Mouse (Mus musculus): ENCODE results near the gene Tspear. TPM values are rescaled to one million over a fixed set of nuclear protein-coding genes. Genes with fewer than 3 reads are reported as not detected.
"Not testable (repeated sequence)": the region's sequence is repeated elsewhere in the genome, so short reads cannot be mapped to it uniquely, and the experiment has no call there.

Tspear gene
- total and polyA plus RNA-seq, 2 experiments = 0.09 to 0.12 TPM

DNA sequence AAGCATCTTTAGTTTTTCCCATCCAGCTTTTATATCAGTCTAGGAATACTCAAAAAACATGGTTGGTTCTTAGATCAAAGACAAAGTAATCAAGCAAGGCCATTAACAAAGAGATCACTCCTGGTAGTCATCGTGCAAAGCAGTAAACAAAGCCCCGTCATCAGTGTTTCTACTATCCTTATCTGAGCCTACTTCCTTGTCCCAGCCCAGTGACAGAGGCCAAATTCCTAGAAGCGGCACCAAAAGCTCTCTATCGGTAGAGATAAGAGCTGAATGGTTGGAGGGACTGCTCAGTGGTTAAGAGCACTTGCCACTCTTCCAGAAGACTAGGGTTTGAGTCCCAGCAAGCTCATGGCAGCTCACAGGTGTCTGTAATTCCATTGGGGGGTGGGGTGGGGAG lies 14.8 kb upstream of the Tspear start:
- H3K27ac ChIP-seq (replicated peaks; ENCODE audit: insufficient read depth, low read depth, low read length) = no peak overlapping the region

DNA sequence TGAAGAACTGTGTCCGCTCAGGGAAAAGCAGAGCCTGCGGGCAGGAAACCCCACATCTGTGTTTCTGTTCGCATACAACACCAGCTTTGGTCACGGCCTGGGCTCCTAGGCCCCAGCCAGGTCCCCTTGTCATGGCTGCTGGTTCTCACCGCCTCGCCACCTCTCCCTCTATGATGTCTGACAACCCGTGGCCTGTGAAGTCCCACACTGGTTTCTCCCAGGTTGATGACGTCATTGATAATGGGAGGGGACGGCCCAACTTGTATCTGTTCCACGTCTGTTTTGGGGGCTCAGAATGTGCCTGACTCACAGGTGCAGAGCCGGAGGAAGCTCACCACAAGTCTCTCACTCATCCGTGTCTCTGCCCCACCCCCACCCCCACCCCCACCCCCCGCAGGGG lies 12.6 kb upstream of the Tspear start:
- Histone ChIP-seq H3K4me1 (ENCODE audit: control insufficient read depth, insufficient read depth, low read length) (no peaks in the 10 kb centered on the region), H3K4me3 (ENCODE audit: insufficient read depth, low read depth, low read length) (no peak overlapping the region), H3K9ac (ENCODE audit: low read depth, low read length) (no peak overlapping the region), H3K27ac (replicated peaks; ENCODE audit: insufficient read depth, low read depth, low read length) (no peak overlapping the region), H3K36me3 (ENCODE audit: control insufficient read depth, insufficient read depth, low read length) (no peaks in the 10 kb centered on the region), H3K79me2 (ENCODE audit: control insufficient read depth, insufficient read depth, low read length) (no peaks in the 10 kb centered on the region), H3K27me3 (ENCODE audit: control insufficient read depth, insufficient read depth, low read length) (0 out of 2 replicates have a peak, but pooled peaks cover 4% of the 10 kb centered on the region)
- 68% methylated on average over 13 of the region's 13 CpGs for WGBS
- no peak for DNase-seq (ENCODE audit: extremely low read depth, low read depth, low spot score)
- TF ChIP-seq POLR2A (IDR thresholded peaks at IDR 0.05; ENCODE audit: extremely low read depth, insufficient read depth, low read length) (no peak), CTCF (IDR thresholded peaks at IDR 0.05; ENCODE audit: low read depth, low read length) (no peak)

More for the DNA sequence above, 14.8 kb upstream of the Tspear start:
- Histone ChIP-seq H3K36me3 (ENCODE audit: control insufficient read depth, insufficient read depth, low read length) (no peaks in the 10 kb centered on the region), H3K79me2 (ENCODE audit: control insufficient read depth, insufficient read depth, low read length) (no peaks in the 10 kb centered on the region), H3K9ac (ENCODE audit: low read depth, low read length) (no peak overlapping the region), H3K27me3 (ENCODE audit: control insufficient read depth, insufficient read depth, low read length) (no peaks in the 10 kb centered on the region), H3K4me3 (ENCODE audit: insufficient read depth, low read depth, low read length) (no peak overlapping the region), H3K4me1 (ENCODE audit: control insufficient read depth, insufficient read depth, low read length) (no peaks in the 10 kb centered on the region)
- no peak for DNase-seq (ENCODE audit: extremely low read depth, low read depth, low spot score)
- 30% methylated on average over 4 of the region's 4 CpGs for WGBS
- TF ChIP-seq POLR2A (IDR thresholded peaks at IDR 0.05; ENCODE audit: extremely low read depth, insufficient read depth, low read length) (no peak), CTCF (IDR thresholded peaks at IDR 0.05; ENCODE audit: low read depth, low read length) (no peak)

DNA sequence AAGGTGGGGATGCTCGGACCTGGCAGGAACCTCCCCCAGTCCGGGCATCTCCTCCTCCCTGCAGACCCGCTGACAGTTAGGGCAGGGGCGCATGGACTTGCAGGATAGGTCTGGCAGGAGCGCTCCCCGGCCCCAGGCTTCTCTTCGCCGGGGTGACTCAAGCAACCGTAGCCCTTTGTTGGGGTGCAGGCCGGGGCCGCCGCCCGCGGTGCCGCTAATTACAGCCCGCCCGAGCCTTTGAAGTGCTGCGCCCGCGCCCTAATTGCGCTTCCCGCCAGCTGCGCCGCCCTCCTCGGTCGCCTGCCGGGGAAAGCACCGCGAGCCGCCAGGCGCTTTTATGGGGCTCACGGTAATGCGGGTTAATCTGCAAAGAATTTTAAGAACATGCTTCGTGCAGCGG lies 8.8 kb upstream of the Tspear start:
- no peak overlapping the region for H3K9ac ChIP-seq (ENCODE audit: low read depth, low read length)
- no peaks in the 10 kb centered on the region for H3K36me3 ChIP-seq (ENCODE audit: control insufficient read depth, insufficient read depth, low read length)
- H3K27ac ChIP-seq (replicated peaks; ENCODE audit: insufficient read depth, low read depth, low read length) = no peak overlapping the region
- no peak overlapping the region for H3K4me3 ChIP-seq (ENCODE audit: insufficient read depth, low read depth, low read length)
- WGBS = 3% methylated on average over 35 of the region's 35 CpGs
- TF ChIP-seq CTCF (IDR thresholded peaks at IDR 0.05; ENCODE audit: low read depth, low read length) (no peak), POLR2A (IDR thresholded peaks at IDR 0.05; ENCODE audit: extremely low read depth, insufficient read depth, low read length) (no peak)
- H3K4me1 ChIP-seq (ENCODE audit: control insufficient read depth, insufficient read depth, low read length) = no peaks in the 10 kb centered on the region
- 0 out of 2 replicates have a peak, but pooled peaks cover 4% of the 10 kb centered on the region for H3K27me3 ChIP-seq (ENCODE audit: control insufficient read depth, insufficient read depth, low read length)
- no peak for DNase-seq (ENCODE audit: extremely low read depth, low read depth, low spot score)
- H3K79me2 ChIP-seq (ENCODE audit: control insufficient read depth, insufficient read depth, low read length) = no peaks in the 10 kb centered on the region

GRCm38 (mm10) chr10:77682994-77683393 lies 3.4 kb upstream of the Tspear start:
- DNase-seq (ENCODE audit: extremely low read depth, low read depth, low spot score) = no peak
- Histone ChIP-seq H3K27me3 (ENCODE audit: control insufficient read depth, insufficient read depth, low read length) (0 out of 2 replicates have a peak, but pooled peaks cover 4% of the 10 kb centered on the region), H3K4me3 (ENCODE audit: insufficient read depth, low read depth, low read length) (no peak overlapping the region), H3K4me1 (ENCODE audit: control insufficient read depth, insufficient read depth, low read length) (no peaks in the 10 kb centered on the region), H3K27ac (replicated peaks; ENCODE audit: insufficient read depth, low read depth, low read length) (no peak overlapping the region), H3K79me2 (ENCODE audit: control insufficient read depth, insufficient read depth, low read length) (no peaks in the 10 kb centered on the region), H3K36me3 (ENCODE audit: control insufficient read depth, insufficient read depth, low read length) (no peaks in the 10 kb centered on the region), H3K9ac (ENCODE audit: low read depth, low read length) (no peak overlapping the region)
- TF ChIP-seq CTCF (IDR thresholded peaks at IDR 0.05; ENCODE audit: low read depth, low read length) (no peak), POLR2A (IDR thresholded peaks at IDR 0.05; ENCODE audit: extremely low read depth, insufficient read depth, low read length) (no peak)
- 75% methylated on average over 7 of the region's 7 CpGs for WGBS

- no peak for TF ChIP-seq POLR2A (IDR thresholded peaks at IDR 0.05; ENCODE audit: extremely low read depth, insufficient read depth, low read length)
- no peak for TF ChIP-seq CTCF (IDR thresholded peaks at IDR 0.05; ENCODE audit: low read depth, low read length)
- Histone ChIP-seq H3K79me2 (ENCODE audit: control insufficient read depth, insufficient read depth, low read length) (no peaks in the 10 kb centered on the region), H3K4me3 (ENCODE audit: insufficient read depth, low read depth, low read length) (no peak overlapping the region), H3K36me3 (ENCODE audit: control insufficient read depth, insufficient read depth, low read length) (no peaks in the 10 kb centered on the region), H3K27me3 (ENCODE audit: control insufficient read depth, insufficient read depth, low read length) (0 out of 2 replicates have a peak, but pooled peaks cover 4% of the 10 kb centered on the region), H3K27ac (replicated peaks; ENCODE audit: insufficient read depth, low read depth, low read length) (no peak overlapping the region), H3K9ac (ENCODE audit: low read depth, low read length) (no peak overlapping the region), H3K4me1 (ENCODE audit: control insufficient read depth, insufficient read depth, low read length) (no peaks in the 10 kb centered on the region)
- 52% methylated on average over 8 of the region's 8 CpGs for WGBS
- DNase-seq (ENCODE audit: extremely low read depth, low read depth, low spot score) = no peak
Observed at GRCm38 (mm10) chr10:77684181-77684580, 2.2 kb upstream of the Tspear start.

GRCm38 (mm10) chr10:77687021-77687420 lies 652 bp downstream of the Tspear start:
- no peaks in the 10 kb centered on the region for H3K36me3 ChIP-seq (ENCODE audit: control insufficient read depth, insufficient read depth, low read length)
- no peak for DNase-seq (ENCODE audit: extremely low read depth, low read depth, low spot score)
- H3K4me1 ChIP-seq (ENCODE audit: control insufficient read depth, insufficient read depth, low read length) = no peaks in the 10 kb centered on the region
- H3K27me3 ChIP-seq (ENCODE audit: control insufficient read depth, insufficient read depth, low read length) = 0 out of 2 replicates have a peak, but pooled peaks cover 4% of the 10 kb centered on the region
- H3K27ac ChIP-seq (replicated peaks; ENCODE audit: insufficient read depth, low read depth, low read length) = no peak overlapping the region
- WGBS = 40% methylated on average over 10 of the region's 10 CpGs
- no peak overlapping the region for H3K4me3 ChIP-seq (ENCODE audit: insufficient read depth, low read depth, low read length)
- no peak overlapping the region for H3K9ac ChIP-seq (ENCODE audit: low read depth, low read length)
- no peak for TF ChIP-seq POLR2A (IDR thresholded peaks at IDR 0.05; ENCODE audit: extremely low read depth, insufficient read depth, low read length)
- H3K79me2 ChIP-seq (ENCODE audit: control insufficient read depth, insufficient read depth, low read length) = no peaks in the 10 kb centered on the region

- H3K9ac ChIP-seq (ENCODE audit: low read depth, low read length); H3K27ac ChIP-seq (replicated peaks; ENCODE audit: insufficient read depth, low read depth, low read length); H3K79me2 ChIP-seq (ENCODE audit: control insufficient read depth, insufficient read depth, low read length); H3K27me3 ChIP-seq (ENCODE audit: control insufficient read depth, insufficient read depth, low read length); H3K36me3 ChIP-seq (ENCODE audit: control insufficient read depth, insufficient read depth, low read length); H3K4me1 ChIP-seq (ENCODE audit: control insufficient read depth, insufficient read depth, low read length); H3K4me3 ChIP-seq (ENCODE audit: insufficient read depth, low read depth, low read length); DNase-seq (ENCODE audit: extremely low read depth, low read depth, low spot score): not testable (repeated sequence)
- 82% methylated on average over 3 of the region's 3 CpGs for WGBS
Observed at GRCm38 (mm10) chr10:77690356-77690807, 4.0 kb downstream of the Tspear start, which contains the start of gene Gm19402. Gene Gm19402 (minus strand): TSS chr10:77690757.
